Mouse (Mus musculus): ENCODE data around the gene Slc52a3. TPM values are rescaled to one million over a fixed set of nuclear protein-coding genes. Genes with fewer than 3 reads are reported as not detected.

The Slc52a3 gene
- total and polyA plus RNA-seq, 3 experiments: 14.8 to 17.0 TPM; not detected in 1

DNA sequence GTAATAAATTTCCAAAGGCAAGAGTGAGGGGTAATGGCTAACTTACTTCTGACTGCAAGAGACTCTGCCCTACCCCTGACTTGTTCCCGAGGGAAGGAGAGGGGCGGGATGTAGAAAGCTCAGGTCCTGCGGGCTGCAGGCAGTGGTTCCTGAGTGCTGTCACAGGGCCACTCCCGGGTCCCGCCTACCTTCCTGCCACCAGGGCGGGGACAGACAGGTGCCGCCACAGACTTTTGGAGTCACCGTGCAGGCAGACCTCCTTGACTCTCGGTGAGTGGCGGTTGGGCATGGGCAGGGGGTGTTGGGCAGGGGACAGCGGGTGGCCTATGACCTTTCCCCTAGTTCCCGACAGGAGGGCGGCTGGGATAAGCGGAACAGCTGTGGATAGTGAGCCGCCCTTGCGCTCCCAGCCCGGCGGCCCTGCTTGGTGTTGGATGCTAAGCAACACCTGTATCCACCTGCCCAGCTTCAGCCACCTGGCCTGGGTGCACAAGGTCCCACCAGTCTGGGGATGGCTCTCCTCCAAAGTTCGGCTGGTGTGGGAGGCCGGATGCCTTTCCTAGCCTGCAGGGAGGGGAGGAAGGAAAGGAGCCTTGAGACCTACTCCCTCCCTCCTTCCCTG is 3.5 kb downstream of the Slc52a3 start:
- TF ChIP-seq HCFC1 (IDR thresholded peaks at IDR 0.05; ENCODE audit: low read depth, low read length) (no peak), CHD2 (IDR thresholded peaks at IDR 0.05; ENCODE audit: low read length) (no peak), CTCF (IDR thresholded peaks at IDR 0.05 in 2 of 3, conservative IDR thresholded peaks at IDR 0.05 in 1 of 3; ENCODE audit: control insufficient read depth in 1 of 3, insufficient read depth in 1 of 3, low read depth in 2 of 3, low read length in 3 of 3, poor library complexity in 1 of 3, severe bottlenecking in 1 of 3) (no peak), USF2 (IDR thresholded peaks at IDR 0.05; ENCODE audit: borderline replicate concordance in 1 of 2, insufficient read depth in 1 of 2, low read depth in 1 of 2, low read length in 2 of 2) (no peak), TCF12 (IDR thresholded peaks at IDR 0.05; ENCODE audit: low read depth, low read length) (no peak), ZNF384 (IDR thresholded peaks at IDR 0.05; ENCODE audit: low read depth, low read length) (no peak), UBTF (IDR thresholded peaks at IDR 0.05; ENCODE audit: borderline replicate concordance, insufficient read depth, low read depth, low read length) (no peak), ZC3H11A (IDR thresholded peaks at IDR 0.05; ENCODE audit: low read depth, low read length) (no peak), CHD1 (IDR thresholded peaks at IDR 0.05; ENCODE audit: low read depth, low read length) (no peak), GATA1 (IDR thresholded peaks at IDR 0.05; ENCODE audit: low read depth, low read length) (no peak), MYC (IDR thresholded peaks at IDR 0.05; ENCODE audit: low read depth, low read length) (no peak), ZMIZ1 (IDR thresholded peaks at IDR 0.05; ENCODE audit: low read depth, low read length) (no peak), EP300 (IDR thresholded peaks at IDR 0.05; ENCODE audit: low read depth in 1 of 2, low read length in 2 of 2) (no peak), ELF1 (IDR thresholded peaks at IDR 0.05; ENCODE audit: low read depth, low read length) (no peak)
- Histone ChIP-seq H3K4me1 (ENCODE audit: control insufficient read depth in 1 of 2, insufficient read depth in 2 of 2, low read length in 2 of 2) (peaks cover 46 to 59% of the 10 kb centered on the region in 2 experiments), H3K36me3 (ENCODE audit: control insufficient read depth in 1 of 2, insufficient read depth in 2 of 2, low read length in 2 of 2) (peaks cover 0 to 30% of the 10 kb centered on the region in 2 experiments; a peak in 2 of 4 replicates), H3K27ac (ENCODE audit: control insufficient read depth, low read depth, low read length) (no peak overlapping the region), H3K27me3 (ENCODE audit: control insufficient read depth in 1 of 2, insufficient read depth in 2 of 2, low read length in 2 of 2) (no peaks in the 10 kb centered on the region), H3K9ac (ENCODE audit: control insufficient read depth, low read depth, low read length, poor library complexity, severe bottlenecking) (no peak overlapping the region), H3K4me3 (ENCODE audit: control insufficient read depth in 1 of 2, insufficient read depth in 1 of 2, low read depth in 2 of 2, low read length in 2 of 2) (no peak overlapping the region), H3K9me3 (replicated peaks; ENCODE audit: insufficient read depth, low read length) (no peaks in the 10 kb centered on the region), H3K79me2 (ENCODE audit: control insufficient read depth, insufficient read depth, low read length, poor library complexity) (no peaks in the 10 kb centered on the region)
- no peak for DNase-seq (ENCODE audit: low read depth, low spot score)

DNA sequence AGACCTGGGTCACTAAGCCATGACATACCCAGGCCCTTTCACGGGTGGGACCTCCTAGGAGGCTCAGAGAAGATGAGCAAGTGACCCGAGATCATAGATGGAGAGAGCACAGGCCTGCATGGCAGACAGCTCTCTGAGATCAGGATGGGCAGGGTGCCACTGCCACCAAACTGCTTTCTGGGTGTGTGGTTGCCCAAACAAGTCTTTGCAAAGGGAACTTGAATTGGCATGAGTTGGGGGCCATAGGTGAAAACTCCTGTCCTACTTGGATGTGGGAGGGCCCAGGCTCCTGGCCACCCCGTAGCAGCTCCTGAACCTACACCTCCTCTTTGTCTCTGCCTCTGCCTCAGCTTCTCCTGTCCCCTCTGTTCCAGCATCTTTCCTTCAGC is 4.0 kb downstream of the Slc52a3 start:
- TF ChIP-seq GATA1 (IDR thresholded peaks at IDR 0.05; ENCODE audit: low read depth, low read length) (no peak), NELFE (IDR thresholded peaks at IDR 0.05; ENCODE audit: low read depth, low read length) (no peak), SMC3 (IDR thresholded peaks at IDR 0.05; ENCODE audit: low read depth, low read length) (no peak), MEF2A (IDR thresholded peaks at IDR 0.05; ENCODE audit: extremely low read depth, insufficient replicate concordance, low read depth, low read length, poor library complexity, severe bottlenecking) (no peak), JUND (IDR thresholded peaks at IDR 0.05; ENCODE audit: low read depth, low read length) (no peak), RAD21 (IDR thresholded peaks at IDR 0.05; ENCODE audit: low read depth, low read length) (no peak), TBP (IDR thresholded peaks at IDR 0.05; ENCODE audit: low read depth, low read length) (no peak), CTCF (IDR thresholded peaks at IDR 0.05 in 2 of 3, conservative IDR thresholded peaks at IDR 0.05 in 1 of 3; ENCODE audit: control insufficient read depth in 1 of 3, insufficient read depth in 1 of 3, low read depth in 2 of 3, low read length in 3 of 3, poor library complexity in 1 of 3, severe bottlenecking in 1 of 3) (no peak), MAX (IDR thresholded peaks at IDR 0.05; ENCODE audit: low read length) (no peak), CHD1 (IDR thresholded peaks at IDR 0.05; ENCODE audit: low read depth, low read length) (no peak), MYC (IDR thresholded peaks at IDR 0.05; ENCODE audit: low read depth, low read length) (no peak), POLR2AphosphoS5 (IDR thresholded peaks at IDR 0.05; ENCODE audit: borderline replicate concordance, low read depth, low read length) (no peak), ZC3H11A (IDR thresholded peaks at IDR 0.05; ENCODE audit: low read depth, low read length) (no peak), POLR2A (IDR thresholded peaks at IDR 0.05; ENCODE audit: control insufficient read depth in 1 of 2, insufficient read depth in 1 of 2, low read depth in 1 of 2, low read length in 2 of 2, poor library complexity in 1 of 2) (no peak), MYB (IDR thresholded peaks at IDR 0.05; ENCODE audit: low read depth, low read length) (no peak), MAFK (IDR thresholded peaks at IDR 0.05; ENCODE audit: borderline replicate concordance, low read depth, low read length) (no peak), MAZ (IDR thresholded peaks at IDR 0.05; ENCODE audit: low read depth, low read length) (no peak), POLR2AphosphoS2 (IDR thresholded peaks at IDR 0.05; ENCODE audit: low read length) (no peak), CHD2 (IDR thresholded peaks at IDR 0.05; ENCODE audit: low read length) (no peak), ZKSCAN1 (IDR thresholded peaks at IDR 0.05; ENCODE audit: low read depth, low read length) (no peak)
- DNase-seq (ENCODE audit: low read depth, low spot score): no peak
- H3K79me2 ChIP-seq (ENCODE audit: control insufficient read depth, insufficient read depth, low read length, poor library complexity): no peaks in the 10 kb centered on the region
- no peaks in the 10 kb centered on the region for H3K27me3 ChIP-seq (ENCODE audit: control insufficient read depth in 1 of 2, insufficient read depth in 2 of 2, low read length in 2 of 2)
- peaks cover 46 to 57% of the 10 kb centered on the region in 2 experiments for H3K4me1 ChIP-seq (ENCODE audit: control insufficient read depth in 1 of 2, insufficient read depth in 2 of 2, low read length in 2 of 2)
- H3K36me3 ChIP-seq (ENCODE audit: control insufficient read depth in 1 of 2, insufficient read depth in 2 of 2, low read length in 2 of 2): peaks cover 0 to 30% of the 10 kb centered on the region in 2 experiments; a peak in 2 of 4 replicates
- no peak overlapping the region for H3K9ac ChIP-seq (ENCODE audit: control insufficient read depth, low read depth, low read length, poor library complexity, severe bottlenecking)
- H3K9me3 ChIP-seq (replicated peaks; ENCODE audit: insufficient read depth, low read length): no peaks in the 10 kb centered on the region
- no peak overlapping the region for H3K27ac ChIP-seq (ENCODE audit: control insufficient read depth, low read depth, low read length)
- H3K4me3 ChIP-seq (ENCODE audit: control insufficient read depth in 1 of 2, insufficient read depth in 1 of 2, low read depth in 2 of 2, low read length in 2 of 2): no peak overlapping the region
